Mouse (Mus musculus) heart, embryonic 11.5 days (tissue): Measurements from ENCODE around the gene Gm10073. TPM values are rescaled to one million over a fixed set of nuclear protein-coding genes. Genes with fewer than 3 reads are reported as not detected.

Experiments used
- ATAC-seq: fragments of 200-750 bp; cut with Nextera tagmentation; replicated peaks from 2 replicates; pipeline ENCODE4 v1.8.0; 2017; ENCODE audit warnings: moderate library complexity; ENCODE audit not compliant: insufficient number of reproducible peaks, low FRiP score, low TSS enrichment
- H3K27ac ChIP-seq: fragments of 300-500 bp; sonication (generic); 2 replicates; pipeline ENCODE4 v1.5.1; 2014; ENCODE audit warnings: mild to moderate bottlenecking, low read depth, low read length
- H3K27me3 ChIP-seq: fragments of 300-500 bp; sonication (generic); 2 replicates; pipeline ENCODE4 v1.6.1; 2014; ENCODE audit warnings: mild to moderate bottlenecking, low read length, mixed read lengths; ENCODE audit not compliant: control insufficient read depth, insufficient read depth
- H3K36me3 ChIP-seq: fragments of 300-500 bp; sonication (generic); 2 replicates; pipeline ENCODE4 v1.6.1; 2014; ENCODE audit warnings: mild to moderate bottlenecking, low read length, moderate library complexity, mixed read lengths; ENCODE audit not compliant: control insufficient read depth, insufficient read depth
- H3K4me1 ChIP-seq: fragments of 300-500 bp; sonication (generic); 2 replicates; pipeline ENCODE4 v1.6.1; 2014; ENCODE audit warnings: low read length; ENCODE audit not compliant: control insufficient read depth, insufficient read depth
- H3K4me2 ChIP-seq: fragments of 300-500 bp; sonication (generic); 2 replicates; pipeline ENCODE4 v1.6.1; 2014; ENCODE audit warnings: mild to moderate bottlenecking, moderate library complexity
- H3K4me3 ChIP-seq: fragments of 300-500 bp; sonication (generic); 2 replicates; pipeline ENCODE4 v1.5.1; 2014; ENCODE audit warnings: low read depth, low read length
- H3K9ac ChIP-seq: fragments of 300-500 bp; sonication (generic); 2 replicates; pipeline ENCODE4 v1.6.1; 2014; ENCODE audit warnings: mild to moderate bottlenecking, low read depth, low read length, moderate library complexity
- H3K9me3 ChIP-seq: fragments of 300-500 bp; sonication (generic); replicated peaks from 2 replicates; pipeline ENCODE4 v1.6.1; 2016; ENCODE audit warnings: low read length; ENCODE audit not compliant: control insufficient read depth
- WGBS: fragments of 180-500 bp; shearing (Covaris S2); extraction: QIAGEN DNeasy Blood & Tissue Kit; methylation state at CpG from one replicate; pipeline ENCODE4 v1.1.7; 2014; ENCODE audit not compliant: insufficient replicate concordance; 5-methylcytosine and 5-hydroxymethylcytosine counted together
- polyA plus RNA-seq: library from polyadenylated mRNA; unstranded; fragments of >200 nt; fragmentation: Nextera tagmentation; extraction: Ambion mirVana; gene quantifications from 2 replicates; pipeline ENCODE4 v1.2.1, GENCODE M21; 2014

Gene Gm10073
- polyA plus RNA-seq, 1 experiment from 2014 or later, result 7.6 TPM

- no peak overlapping the region for H3K9ac ChIP-seq
- H3K9me3 ChIP-seq, result no peaks in the 10 kb centered on the region
- WGBS, result 78% methylated on average over 7 of the region's 7 CpGs
- H3K4me3 ChIP-seq, result no peak overlapping the region
- no peak overlapping the region for H3K4me2 ChIP-seq
- H3K4me1 ChIP-seq, result peaks cover 4% of the 10 kb centered on the region
- H3K27ac ChIP-seq, result no peak overlapping the region
- ATAC-seq, result no peak
- peaks cover 7% of the 10 kb centered on the region for H3K36me3 ChIP-seq
- no peaks in the 10 kb centered on the region for H3K27me3 ChIP-seq
These were observed 39.6 kb downstream of the Gm10073 start for GRCm38 (mm10) chr8:106533709-106534108.

- H3K27me3 ChIP-seq, result no peaks in the 10 kb centered on the region
- peaks cover 5% of the 10 kb centered on the region for H3K36me3 ChIP-seq
- no peaks in the 10 kb centered on the region for H3K9me3 ChIP-seq
- ATAC-seq, result no peak
- H3K4me3 ChIP-seq, result no peak overlapping the region
- H3K4me1 ChIP-seq, result peaks cover 20% of the 10 kb centered on the region
- no peak overlapping the region for H3K27ac ChIP-seq
- no peak overlapping the region for H3K4me2 ChIP-seq
- no peak overlapping the region for H3K9ac ChIP-seq
- 62% methylated on average over 4 of the region's 4 CpGs for WGBS
These were observed 42.7 kb downstream of the Gm10073 start for GRCm38 (mm10) chr8:106530566-106530965.

GRCm38 (mm10) chr8:106529885-106530482 is 43.3 kb downstream of the Gm10073 start:
- WGBS, result 88% methylated on average over 10 of the region's 10 CpGs
- Histone ChIP-seq H3K4me3 (no peak overlapping the region), H3K9me3 (no peaks in the 10 kb centered on the region), H3K4me2 (no peak overlapping the region), H3K4me1 (peaks cover 20% of the 10 kb centered on the region), H3K27me3 (no peaks in the 10 kb centered on the region), H3K27ac (no peak overlapping the region), H3K9ac (no peak overlapping the region), H3K36me3 (peaks cover 5% of the 10 kb centered on the region)
- no peak for ATAC-seq

- H3K4me1 ChIP-seq, result peaks cover 20% of the 10 kb centered on the region
- 0 out of 2 replicates have a peak overlapping the region, but pooled peaks have one; percentile 28 for H3K9ac ChIP-seq
- H3K4me3 ChIP-seq, result no peak overlapping the region
- no peaks in the 10 kb centered on the region for H3K27me3 ChIP-seq
- H3K9me3 ChIP-seq, result no peaks in the 10 kb centered on the region
- no peak overlapping the region for H3K4me2 ChIP-seq
- peaks cover 5% of the 10 kb centered on the region for H3K36me3 ChIP-seq
- no peak overlapping the region for H3K27ac ChIP-seq
- no peak for ATAC-seq
- 73% methylated on average over 9 of the region's 9 CpGs for whole genome bisulfite sequencing
These were observed 44.5 kb downstream of the Gm10073 start for GRCm38 (mm10) chr8:106528596-106529249.

GRCm38 (mm10) chr8:106527241-106528036 is 45.8 kb downstream of the Gm10073 start:
- H3K4me2 ChIP-seq, result no peak overlapping the region; the same call in 1 of the 2 replicates
- H3K4me3 ChIP-seq, result no peak overlapping the region
- H3K9ac ChIP-seq, result peak overlapping the region; percentile 43; the same call in 1 of the 2 replicates
- H3K27ac ChIP-seq, result peak overlapping the region; percentile 86
- peaks cover 19% of the 10 kb centered on the region for H3K4me1 ChIP-seq
- peaks cover 5% of the 10 kb centered on the region for H3K36me3 ChIP-seq
- H3K9me3 ChIP-seq, result no peaks in the 10 kb centered on the region
- H3K27me3 ChIP-seq, result no peaks in the 10 kb centered on the region
- 75% methylated on average over 9 of the region's 9 CpGs for WGBS
- no peak for ATAC-seq

GRCm38 (mm10) chr8:106526725-106527124 is 46.5 kb downstream of the Gm10073 start:
- Histone ChIP-seq H3K9ac (no peak overlapping the region; the same call in 1 of the 2 replicates), H3K4me3 (no peak overlapping the region), H3K9me3 (no peaks in the 10 kb centered on the region), H3K36me3 (peaks cover 5% of the 10 kb centered on the region), H3K4me2 (no peak overlapping the region), H3K27me3 (no peaks in the 10 kb centered on the region), H3K4me1 (peaks cover 20% of the 10 kb centered on the region), H3K27ac (peak overlapping the region; percentile 86)
- 43% methylated on average over 6 of the region's 6 CpGs for WGBS
- ATAC-seq, result no peak

Other genes starting within 250 kb of the Gm10073 start
- 2.0 and 2.3 TPM in 2 replicates for gene Smpd3, start 235.5 kb downstream of the Gm10073 start, polyA plus RNA-seq
- 13.2 and 16.8 TPM in 2 replicates for gene Zfp90, start 158.1 kb downstream of the Gm10073 start, polyA plus RNA-seq
- not detected in 2 replicates for gene 6030452D12Rik, start 72.9 kb downstream of the Gm10073 start, polyA plus RNA-seq
- gene Cdh3, start 62.6 kb downstream of the Gm10073 start, polyA plus RNA-seq, result 17.8 and 22.5 TPM in 2 replicates
- 1.4 and 1.7 TPM in 2 replicates for gene Cdh1, start 29.9 kb upstream of the Gm10073 start, polyA plus RNA-seq
- 5.1 and 5.9 TPM in 2 replicates for gene Tango6, start 109.6 kb upstream of the Gm10073 start, polyA plus RNA-seq